Mouse (Mus musculus) cerebellum, adult 2 months (tissue): Measurements from ENCODE around the gene Prr7. TPM values are rescaled to one million over a fixed set of nuclear protein-coding genes. Genes with fewer than 3 reads are reported as not detected.

ENCODE experiments used
- DNase-seq, 2 experiments: peaks; one replicate each; pipeline ENCODE4 v3.0.0; 2021
- H3K27ac ChIP-seq: fragments of 200-500 bp; 2 replicates; pipeline ENCODE4 v1.5.1; 2012; ENCODE audit warnings: low read length, control low read depth, inconsistent platforms; ENCODE audit not compliant: insufficient read depth
- H3K27me3 ChIP-seq: fragments of 200-500 bp; 2 replicates; pipeline ENCODE4 v1.6.1; 2012; ENCODE audit warnings: inconsistent platforms, mild to moderate bottlenecking, low read length, moderate library complexity; ENCODE audit not compliant: control insufficient read depth, insufficient read depth
- H3K4me1 ChIP-seq: fragments of 200-500 bp; 2 replicates; pipeline ENCODE4 v1.6.1; 2011; ENCODE audit warnings: low read length; ENCODE audit not compliant: control insufficient read depth, insufficient read depth
- H3K4me3 ChIP-seq: fragments of 200-500 bp; replicated peaks from 2 replicates; pipeline ENCODE3; 2011; ENCODE audit warnings: mild to moderate bottlenecking, low read depth, low read length, control low read depth; ENCODE audit not compliant: insufficient read depth
- CTCF ChIP-seq: fragments of 200-500 bp; IDR thresholded peaks from 2 replicates; pipeline ENCODE4 v1.5.1; 2011; ENCODE audit warnings: low read depth, mild to moderate bottlenecking, control low read depth, low read length, moderate library complexity, borderline replicate concordance; ENCODE audit not compliant: insufficient read depth
- POLR2A ChIP-seq: fragments of 200-500 bp; IDR thresholded peaks from 2 replicates; pipeline ENCODE4 v1.6.1; 2011; ENCODE audit warnings: low read length, control low read depth, borderline replicate concordance; ENCODE audit not compliant: insufficient read depth
- WGBS: fragments of 180-500 bp; shearing (Covaris S2); methylation state at CpG from one replicate; pipeline ENCODE4 v1.1.7; 2018; 5-methylcytosine and 5-hydroxymethylcytosine counted together
- polyA plus RNA-seq: library from polyadenylated mRNA; depleted of rRNA; stranded (reverse); fragments of >200 nt; gene quantifications from 2 replicates; pipeline ENCODE4 v1.2.3, GENCODE M21; 2012; rRNA removed

Gene Prr7
- polyA plus RNA-seq, result 10.7 and 13.0 TPM in 2 replicates

DNA sequence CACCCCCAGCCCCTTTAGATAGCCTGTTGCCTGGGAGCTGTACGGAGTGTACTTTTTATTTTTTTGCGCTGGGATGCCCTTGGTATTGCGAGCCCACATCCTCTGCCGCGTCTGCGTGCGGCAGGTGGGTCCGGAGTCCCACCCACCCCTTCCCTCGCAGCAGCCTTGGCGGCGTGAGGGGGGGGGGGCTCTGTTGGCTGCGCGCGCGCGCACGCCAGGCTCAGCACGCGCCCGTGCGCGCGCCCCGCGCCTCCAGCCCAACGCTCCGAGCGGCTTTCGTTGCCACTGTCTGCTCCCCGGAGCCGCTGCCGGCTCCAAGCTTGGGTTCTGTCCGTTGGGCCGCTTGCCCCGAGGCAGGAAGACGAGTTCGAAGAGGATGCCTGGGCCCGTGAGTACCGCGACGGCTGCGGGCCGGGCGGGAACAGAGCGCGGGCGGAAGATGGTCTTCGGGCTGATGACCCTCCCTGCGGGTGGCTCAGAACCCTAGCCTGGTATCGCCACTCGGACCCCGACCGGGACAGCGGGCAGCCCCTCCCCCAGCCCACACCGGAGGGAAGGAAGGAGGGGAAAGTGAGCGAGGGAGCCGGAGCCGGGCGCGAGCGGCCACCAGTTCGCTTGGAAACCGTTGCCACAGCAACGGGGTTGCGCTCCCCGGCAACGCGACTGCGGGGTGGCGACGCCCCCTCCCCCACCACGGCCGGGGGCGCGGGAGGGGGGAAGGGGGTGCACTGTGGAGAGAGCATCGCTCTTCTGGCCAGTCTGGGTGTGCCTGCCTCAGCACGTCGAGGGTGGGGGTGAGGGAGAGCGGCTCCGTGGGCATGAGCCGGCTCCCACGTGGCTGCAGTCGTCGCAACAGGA lies at the start of gene Prr7:
Prr7 (plus strand) TSS at position 241 of the 858 bp plus-strand sequence.
- no peak within 1 kb of the TSS for H3K27ac ChIP-seq
- no peaks in the 10 kb centered on the region for H3K27me3 ChIP-seq
- 1% methylated on average over 74 of the region's 84 CpGs for WGBS
- H3K4me3 ChIP-seq, result peak within 1 kb of the TSS; percentile 61
- peaks cover under 1% of the 10 kb centered on the region; the same call in 1 of the 2 replicates for H3K4me1 ChIP-seq
- DNase-seq, result peak; percentile 56 to 57
- TF ChIP-seq CTCF (no peak), POLR2A (no peak)

DNA sequence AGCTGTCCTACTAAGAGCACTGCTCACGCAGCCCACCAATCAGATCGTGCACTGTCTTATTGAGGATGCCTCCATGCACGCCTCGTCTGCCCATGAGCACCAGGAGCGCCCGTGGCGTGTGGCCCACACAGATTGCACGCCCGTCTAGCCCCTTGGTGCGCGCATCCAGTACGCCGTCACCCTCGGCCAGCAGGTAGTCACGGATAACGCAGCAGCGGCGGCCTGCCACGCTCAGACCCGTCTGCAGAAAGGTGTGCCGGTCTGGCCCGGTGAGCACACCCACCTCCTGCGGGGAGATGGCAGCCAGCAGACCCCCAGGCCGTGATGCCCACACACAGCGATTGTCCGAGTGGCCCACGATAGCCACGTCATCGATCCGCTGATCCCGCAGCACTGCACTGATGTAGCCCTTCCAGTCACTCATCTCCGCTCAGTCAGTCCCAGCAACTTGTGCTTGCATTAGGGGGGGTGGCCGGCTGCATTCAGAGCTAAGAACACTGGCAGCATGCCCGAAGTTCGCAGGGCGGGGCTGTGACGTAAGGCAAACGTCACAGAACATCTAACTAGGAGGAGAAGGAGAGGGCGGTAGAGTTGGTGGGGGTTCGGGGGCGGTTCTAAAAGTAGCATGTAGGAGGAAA lies 49.2 kb upstream of the Prr7 start, which contains the start of gene Pfn3:
Pfn3 (minus strand) TSS at position 490 of the 638 bp plus-strand sequence.
- TF ChIP-seq POLR2A, result no peak
- TF ChIP-seq CTCF, result no peak
- Histone ChIP-seq H3K4me3 (peak within 1 kb of the TSS; percentile 46), H3K27ac (no peak within 1 kb of the TSS), H3K27me3 (no peaks in the 10 kb centered on the region), H3K4me1 (peaks cover 3% of the 10 kb centered on the region; the same call in 1 of the 2 replicates)
- 19% methylated on average over 41 of the region's 41 CpGs for WGBS
- DNase-seq, result peak; percentile 24 to 44

DNA sequence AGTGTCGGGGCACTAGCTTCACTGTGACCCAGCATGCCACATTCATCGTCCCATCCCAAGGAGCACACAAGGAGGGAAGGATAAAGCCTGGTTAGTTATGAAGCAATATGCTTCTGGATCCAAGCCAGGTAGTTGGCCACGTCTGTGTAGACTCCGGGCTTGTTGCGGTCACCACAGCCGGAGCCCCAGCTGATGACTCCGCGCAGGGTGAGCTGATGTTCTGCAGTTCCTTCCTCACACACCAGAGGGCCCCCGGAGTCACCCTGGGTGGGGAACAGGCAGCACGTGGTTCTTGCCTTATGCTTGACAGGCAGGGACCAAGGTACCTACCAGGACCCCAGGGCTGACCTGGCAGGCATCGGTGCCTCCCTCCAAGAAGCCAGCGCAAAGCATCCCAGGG lies 46.1 kb upstream of the Prr7 start:
- no peak overlapping the region for H3K4me3 ChIP-seq
- DNase-seq, result peak; percentile 78 to 89
- TF ChIP-seq POLR2A (no peak), CTCF (peak; percentile 91)
- H3K27ac ChIP-seq, result no peak overlapping the region
- H3K27me3 ChIP-seq, result no peaks in the 10 kb centered on the region
- WGBS, result 9% methylated on average over 12 of the region's 12 CpGs
- peaks cover 7% of the 10 kb centered on the region for H3K4me1 ChIP-seq

DNA sequence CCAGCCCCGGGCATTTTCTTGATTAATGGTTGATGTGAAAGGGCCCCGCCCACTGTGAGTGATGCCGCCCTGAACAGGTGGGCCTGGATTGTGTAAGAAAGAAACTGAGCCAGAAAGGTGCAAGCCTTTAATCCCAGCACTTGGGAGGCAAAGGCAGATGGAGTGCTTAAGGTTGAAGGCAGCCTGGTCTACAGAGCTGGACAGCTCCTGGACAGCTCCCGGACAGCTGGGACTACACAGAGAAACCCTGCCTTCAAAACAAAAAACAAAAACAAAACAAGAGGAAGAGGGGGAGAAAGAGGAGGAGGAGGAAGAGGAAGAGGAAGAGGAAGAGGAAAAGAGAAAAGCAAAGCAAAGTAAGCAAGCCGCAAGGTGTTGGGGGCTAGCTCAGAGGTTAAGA lies 44.9 kb upstream of the Prr7 start:
- Histone ChIP-seq H3K27ac (no peak overlapping the region), H3K27me3 (no peaks in the 10 kb centered on the region), H3K4me1 (peaks cover 7% of the 10 kb centered on the region), H3K4me3 (no peak overlapping the region)
- TF ChIP-seq CTCF (no peak), POLR2A (no peak)
- no peak for DNase-seq
- 85% methylated on average over 5 of the region's 5 CpGs for WGBS

DNA sequence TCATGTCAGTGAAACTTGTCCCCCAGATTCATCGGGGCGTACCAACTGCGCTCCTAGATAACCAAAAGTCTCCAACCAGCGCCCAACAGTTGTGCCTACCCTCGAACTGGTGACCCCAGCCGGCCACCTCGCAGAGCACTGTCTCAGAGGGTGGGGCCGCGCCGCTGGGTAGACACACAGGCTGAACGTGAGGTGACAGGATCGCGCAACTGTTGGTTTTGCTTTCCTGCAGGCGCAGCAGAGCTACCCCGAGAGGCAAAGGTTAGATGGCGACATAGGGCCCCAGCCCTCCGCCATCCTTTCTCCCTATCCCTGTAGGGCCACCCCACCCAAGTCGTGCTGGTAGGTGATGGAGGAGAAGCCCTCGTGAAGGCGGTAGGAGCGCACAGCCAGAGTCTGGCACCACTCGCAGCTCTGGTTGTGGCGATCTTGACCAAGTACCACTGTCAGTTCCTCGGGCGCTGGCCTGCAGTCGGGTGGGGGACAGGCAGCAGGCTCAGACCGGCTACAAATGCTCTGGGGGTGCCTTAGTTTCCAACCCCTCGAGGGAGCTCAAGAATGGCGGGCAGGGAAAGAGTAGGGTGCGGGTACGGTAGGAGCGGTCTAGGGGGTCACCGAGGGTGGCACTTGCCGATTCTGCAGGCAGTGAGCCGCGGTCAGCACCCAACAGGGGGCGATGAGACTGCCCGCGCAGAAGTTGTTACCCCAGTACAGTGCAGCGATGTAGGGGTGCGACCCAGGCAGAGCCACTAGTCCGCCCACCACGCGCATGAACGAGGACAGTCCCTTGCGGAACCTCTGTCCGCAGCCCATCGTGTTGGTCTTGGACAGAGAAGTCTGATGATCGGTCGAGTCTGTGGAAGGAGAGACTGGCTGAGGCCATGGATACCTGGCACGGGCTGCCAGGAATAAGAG lies 43.8 kb upstream of the Prr7 start:
- WGBS, result 30% methylated on average over 50 of the region's 51 CpGs
- DNase-seq, result peak in 1 of 2 experiments; percentile 16
- H3K27me3 ChIP-seq, result no peaks in the 10 kb centered on the region
- peaks cover 4% of the 10 kb centered on the region; the same call in 1 of the 2 replicates for H3K4me1 ChIP-seq
- no peak overlapping the region for H3K4me3 ChIP-seq
- H3K27ac ChIP-seq, result no peak overlapping the region
- TF ChIP-seq POLR2A (no peak), CTCF (no peak)

DNA sequence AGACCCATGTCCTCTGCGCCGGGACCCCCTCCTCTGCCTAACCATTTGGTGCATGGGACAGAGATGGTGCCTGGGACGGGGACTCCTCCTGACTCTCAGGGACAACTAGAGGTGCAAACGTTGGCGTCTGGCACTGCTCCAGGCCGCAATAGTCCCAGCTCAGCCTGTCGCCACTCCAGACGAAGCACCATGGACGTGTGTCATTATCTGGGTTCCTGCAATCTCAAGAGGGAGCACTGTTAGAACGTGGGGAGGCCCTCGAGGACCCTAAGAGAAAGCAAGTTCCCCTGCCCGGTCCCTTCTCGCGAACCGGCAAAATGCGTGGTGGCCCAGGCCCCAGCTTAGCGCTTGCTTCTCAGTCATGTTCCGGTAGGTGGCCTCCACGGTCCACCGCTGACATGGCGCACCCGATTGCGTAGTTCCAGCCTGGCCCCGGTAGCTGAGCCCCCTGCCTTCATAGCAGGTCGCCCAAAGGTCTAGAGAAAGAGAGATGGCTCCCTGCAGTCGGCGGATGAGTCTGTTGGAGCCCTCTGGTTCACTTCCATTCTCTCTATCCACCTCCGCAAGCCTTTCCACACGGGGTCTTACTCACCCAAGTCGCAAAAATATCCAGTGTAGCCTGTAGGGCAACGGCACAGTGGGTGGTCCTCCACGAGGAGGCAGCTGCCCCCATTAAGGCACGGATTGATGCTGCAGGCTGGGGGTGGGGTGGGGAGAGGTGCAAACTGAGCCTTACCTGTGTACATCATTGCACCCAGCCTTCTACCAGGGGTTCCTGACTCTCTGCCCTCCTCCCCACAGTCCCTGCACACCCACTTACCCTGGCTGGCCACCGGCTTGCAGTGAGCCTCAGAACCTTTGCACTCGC lies 42.9 kb upstream of the Prr7 start:
- WGBS, result 15% methylated on average over 35 of the region's 35 CpGs
- TF ChIP-seq POLR2A (no peak), CTCF (peak; percentile 77)
- no peak overlapping the region for H3K27ac ChIP-seq
- DNase-seq, result peak; percentile 57 to 71
- H3K4me3 ChIP-seq, result peak overlapping the region; percentile 23
- no peaks in the 10 kb centered on the region for H3K27me3 ChIP-seq
- peaks cover 4% of the 10 kb centered on the region; the same call in 1 of the 2 replicates for H3K4me1 ChIP-seq

DNA sequence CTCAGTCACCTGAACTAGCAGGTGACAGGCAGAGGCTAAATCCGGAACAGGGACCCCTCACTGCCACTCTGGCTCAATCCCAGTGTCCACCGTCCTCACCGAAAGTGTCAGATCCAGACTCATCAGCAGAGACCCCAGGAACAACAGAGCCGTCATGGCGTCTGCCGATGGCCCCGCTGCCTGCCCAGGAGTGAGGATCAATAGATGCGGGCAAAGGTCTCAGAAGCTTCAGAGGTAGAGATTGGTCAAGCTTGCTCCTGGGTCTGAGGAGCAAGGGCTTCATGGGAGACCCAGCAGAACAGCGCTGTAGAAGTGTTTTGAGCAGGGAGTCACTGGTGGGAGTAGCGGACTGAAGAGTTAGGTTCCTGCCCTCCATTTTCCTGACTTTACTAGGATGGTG lies 37.5 kb upstream of the Prr7 start, which contains the start of gene F12:
F12 (minus strand) TSS at position 181 of the 400 bp plus-strand sequence.
- WGBS, result 91% methylated on average over 10 of the region's 10 CpGs
- H3K4me1 ChIP-seq, result peaks cover under 1% of the 10 kb centered on the region; the same call in 1 of the 2 replicates
- TF ChIP-seq POLR2A (no peak), CTCF (no peak)
- no peaks in the 10 kb centered on the region for H3K27me3 ChIP-seq
- no peak within 1 kb of the TSS for H3K27ac ChIP-seq
- DNase-seq, result no peak
- no peak within 1 kb of the TSS for H3K4me3 ChIP-seq
